Mouse (Mus musculus) mesoderm, embryonic 11.5 days (tissue): ENCODE measurements around the gene Zfp276.
A peak's percentile ranks its signal among the peaks of the same experiment; 100 is the strongest.
"Not testable (repeated sequence)": the region's sequence is repeated elsewhere in the genome, so short reads cannot be mapped to it uniquely, and the experiment has no call there.

Source experiments
- DNase-seq: peaks from one replicate; pipeline ENCODE4 v3.0.0-alpha.2; 2012; ENCODE audit warnings: low read depth, low spot score

The Zfp276 gene

GRCm38 (mm10) chr8:123244382-123244781 lies 9.6 kb upstream of the Zfp276 start:
- no peak for DNase-seq

DNA sequence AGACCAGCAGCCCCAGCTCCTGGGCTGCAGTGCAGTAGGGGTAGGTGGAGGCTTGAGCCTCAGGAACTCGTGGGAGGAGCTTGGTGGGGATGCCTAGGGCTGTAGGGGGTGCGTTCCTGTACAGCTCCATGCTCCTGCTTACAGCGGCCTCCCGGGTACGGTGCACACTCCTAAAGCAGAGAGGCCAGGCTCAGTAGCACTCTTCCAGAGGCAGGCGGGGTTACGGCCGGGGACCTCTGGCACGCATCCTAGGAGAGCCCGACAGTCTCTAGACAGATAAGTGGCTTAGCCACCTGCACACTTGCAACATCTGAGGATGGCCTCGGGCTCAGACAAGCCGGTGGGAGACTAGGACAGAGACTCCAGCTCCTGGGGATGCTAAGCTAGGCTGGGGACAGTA lies 8.5 kb upstream of the Zfp276 start:
- DNase-seq: no peak

- no peak for DNase-seq
Observed at GRCm38 (mm10) chr8:123247748-123248147, 6.2 kb upstream of the Zfp276 start.

GRCm38 (mm10) chr8:123248596-123248995 lies 5.4 kb upstream of the Zfp276 start:
- no peak for DNase-seq

DNA sequence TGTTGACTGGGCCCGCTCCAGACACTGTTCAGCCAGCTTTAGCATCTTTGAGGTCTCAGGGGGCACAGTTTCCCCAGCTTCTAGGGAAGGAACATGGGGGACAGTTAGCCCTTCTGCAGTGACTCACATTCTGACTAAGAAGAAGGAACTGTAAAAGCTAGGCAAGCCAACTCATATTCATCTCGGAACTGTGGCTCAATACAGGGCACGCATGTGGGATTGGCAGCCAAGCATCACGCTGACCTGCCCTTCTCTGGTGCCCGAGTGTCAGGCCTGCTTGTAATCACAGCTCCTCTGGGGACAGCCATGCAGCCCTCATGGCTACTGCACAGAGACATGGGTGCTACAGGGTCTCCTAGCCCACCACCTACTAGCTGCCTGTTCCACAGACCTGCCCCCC lies 3.1 kb upstream of the Zfp276 start:
- no peak for DNase-seq

DNA sequence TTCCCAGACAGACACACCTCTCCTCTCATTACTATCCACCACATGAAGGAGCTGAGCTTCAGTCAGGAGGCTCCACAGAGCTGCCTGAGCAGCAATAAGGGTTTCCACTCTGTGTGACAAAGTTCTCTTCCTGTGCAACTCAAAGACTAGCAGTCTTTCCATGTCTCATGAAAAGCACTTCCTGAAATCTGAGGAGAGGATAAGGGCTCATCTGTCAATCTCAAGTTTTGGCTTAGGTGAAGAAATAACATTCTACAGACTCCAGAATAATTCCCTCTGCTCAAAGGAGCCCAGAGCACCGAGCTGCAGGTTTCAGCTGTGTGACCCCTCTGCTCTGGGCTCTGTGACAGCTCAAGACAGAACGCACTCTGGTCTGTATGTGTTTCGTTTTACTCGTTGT lies 1.1 kb upstream of the Zfp276 start:
- no peak for DNase-seq

DNA sequence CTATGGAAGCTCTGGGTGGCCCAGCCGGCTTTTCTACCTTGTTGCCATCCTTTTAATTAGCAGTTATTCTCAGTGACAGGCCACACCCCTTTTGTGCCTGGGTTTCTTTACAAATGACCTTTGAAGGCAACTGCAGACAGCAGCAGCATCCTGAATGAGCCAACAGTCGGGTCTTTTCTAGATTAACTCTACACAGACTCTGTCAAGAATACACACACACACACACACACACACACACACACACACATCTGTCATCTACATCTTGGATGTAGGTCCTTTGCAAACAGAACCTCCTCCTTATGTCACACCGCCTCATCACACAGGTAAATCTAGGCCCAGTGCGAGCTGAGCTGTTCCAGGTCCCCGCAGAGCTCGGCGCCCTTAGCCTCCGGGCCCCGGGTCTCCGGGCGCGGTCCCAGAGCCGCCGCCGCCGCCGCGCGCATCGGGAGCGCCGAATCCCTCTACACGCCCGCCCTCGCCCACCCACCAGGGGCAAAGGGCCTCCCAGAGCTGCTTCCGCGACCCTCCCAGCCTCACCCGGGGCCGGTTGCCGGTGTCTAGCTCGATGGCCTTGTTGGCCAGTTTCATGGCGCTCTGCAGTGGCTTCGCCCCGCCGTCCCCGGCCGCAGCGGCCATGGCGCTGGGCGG lies 420 bp upstream of the Zfp276 start:
- no peak for DNase-seq

GRCm38 (mm10) chr8:123255170-123255569 lies 1.2 kb downstream of the Zfp276 start:
- DNase-seq: no peak

GRCm38 (mm10) chr8:123257114-123257513 lies 3.1 kb downstream of the Zfp276 start:
- DNase-seq: peak; percentile 24

DNA sequence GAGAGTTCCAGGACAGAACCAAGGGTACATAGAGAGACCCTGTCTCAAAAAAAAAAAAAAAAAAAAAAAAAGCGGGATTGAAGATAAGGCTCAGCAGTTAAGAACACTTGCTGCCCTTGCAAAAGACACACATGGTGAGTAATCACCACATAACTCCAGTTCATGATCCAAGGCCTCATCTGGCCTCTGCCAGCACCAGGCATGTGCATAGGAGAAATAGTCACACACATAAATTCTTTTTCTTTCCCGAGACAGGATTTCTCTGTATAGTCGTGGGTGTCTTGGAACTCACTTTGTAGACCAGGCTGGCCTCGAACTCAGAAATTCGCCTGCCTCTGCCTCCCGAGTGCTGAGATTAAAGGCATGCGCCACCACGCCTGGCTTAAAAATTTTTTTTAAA lies 3.6 kb downstream of the Zfp276 start:
- DNase-seq: not testable (repeated sequence)

- DNase-seq: peak; percentile 47
Observed at GRCm38 (mm10) chr8:123267926-123268656, 14.1 kb downstream of the Zfp276 start.

GRCm38 (mm10) chr8:123271147-123271546 lies 17.2 kb downstream of the Zfp276 start:
- DNase-seq: no peak

DNA sequence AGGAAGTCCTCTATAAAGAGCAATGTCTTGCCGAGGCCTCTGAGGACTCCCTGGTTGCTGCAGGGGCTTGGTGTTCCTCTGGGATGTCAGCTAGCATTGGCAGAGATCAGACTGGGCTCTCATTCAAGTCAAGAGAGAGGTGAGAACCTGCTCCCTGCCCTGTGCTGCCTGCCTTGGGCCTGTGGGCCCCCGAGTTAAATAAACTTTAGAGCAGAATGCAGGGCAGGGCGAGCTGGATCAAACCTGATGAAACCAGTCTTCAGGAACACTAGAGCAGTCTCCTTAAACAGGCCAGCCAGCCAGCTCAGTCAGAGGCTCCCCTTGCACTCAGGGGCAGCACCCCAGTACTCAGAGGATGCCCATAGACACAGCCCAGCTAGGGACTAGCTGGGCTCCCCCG lies 17.9 kb downstream of the Zfp276 start:
- no peak for DNase-seq

DNA sequence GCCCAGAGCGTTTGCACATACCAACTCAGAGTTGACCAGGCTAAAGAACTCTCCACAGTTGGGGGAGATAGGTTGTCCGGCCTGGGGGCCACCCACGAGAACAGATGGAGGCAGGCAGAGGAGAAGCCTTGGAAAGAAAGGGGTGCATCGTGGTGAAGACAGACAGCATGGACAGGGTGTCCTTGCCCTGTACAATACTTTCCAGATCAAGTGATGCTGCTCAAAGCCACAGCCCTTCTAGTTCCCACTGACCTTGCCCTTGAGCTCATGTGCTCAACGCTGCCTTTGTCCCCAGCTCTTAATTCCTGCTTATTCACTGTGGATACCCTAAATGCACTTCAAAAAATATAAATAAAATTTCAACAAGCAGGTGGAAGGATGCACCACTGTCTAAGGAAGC lies 20.5 kb downstream of the Zfp276 start:
- no peak for DNase-seq

DNA sequence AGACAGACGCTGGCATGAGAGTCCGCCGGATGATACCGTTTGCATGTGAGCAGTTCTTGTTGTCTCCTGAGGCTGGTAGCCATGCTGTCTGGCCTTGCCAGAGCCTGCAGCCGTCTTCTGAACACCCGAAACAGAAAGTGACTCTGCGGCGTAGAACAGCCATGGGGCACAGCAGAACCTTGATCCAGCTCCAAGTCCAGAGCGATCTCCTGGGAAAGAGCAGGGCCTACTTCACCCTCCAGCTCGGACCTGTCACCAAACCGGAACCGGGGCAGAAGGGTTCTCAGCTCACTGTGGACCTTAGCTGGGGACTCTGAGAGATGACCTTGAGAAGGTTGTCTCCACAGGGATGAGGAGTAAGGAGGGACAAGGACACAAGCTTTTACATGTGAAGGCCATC lies 21.1 kb downstream of the Zfp276 start:
- DNase-seq: no peak

GRCm38 (mm10) chr8:123278445-123278844 lies 24.4 kb downstream of the Zfp276 start:
- no peak for DNase-seq

DNA sequence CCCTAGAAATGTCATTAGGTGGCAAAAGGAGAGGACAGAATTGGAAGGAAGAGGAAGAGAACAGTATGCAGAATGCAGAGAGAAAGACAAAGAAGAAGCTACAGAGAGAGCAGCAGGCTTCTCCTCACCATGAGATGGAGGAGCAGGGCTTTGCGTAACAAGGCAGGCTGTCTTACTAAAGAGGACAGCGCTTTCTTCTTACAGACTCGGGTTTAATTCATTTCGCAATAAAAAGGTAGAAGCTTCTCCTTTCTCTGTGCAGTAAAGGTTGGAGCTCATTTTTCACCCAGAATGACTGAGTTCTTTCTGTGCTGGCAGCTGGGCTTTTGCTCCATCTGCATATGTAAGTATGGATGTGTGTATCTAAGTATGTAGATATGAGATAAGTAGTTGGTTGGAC lies 25.8 kb downstream of the Zfp276 start:
- no peak for DNase-seq

- DNase-seq: no peak
Observed at GRCm38 (mm10) chr8:123280302-123281094, 26.5 kb downstream of the Zfp276 start.

GRCm38 (mm10) chr8:123282994-123283393 lies 29.0 kb downstream of the Zfp276 start:
- not testable (repeated sequence) for DNase-seq

GRCm38 (mm10) chr8:123283991-123284390 lies 30.0 kb downstream of the Zfp276 start:
- DNase-seq: no peak

DNA sequence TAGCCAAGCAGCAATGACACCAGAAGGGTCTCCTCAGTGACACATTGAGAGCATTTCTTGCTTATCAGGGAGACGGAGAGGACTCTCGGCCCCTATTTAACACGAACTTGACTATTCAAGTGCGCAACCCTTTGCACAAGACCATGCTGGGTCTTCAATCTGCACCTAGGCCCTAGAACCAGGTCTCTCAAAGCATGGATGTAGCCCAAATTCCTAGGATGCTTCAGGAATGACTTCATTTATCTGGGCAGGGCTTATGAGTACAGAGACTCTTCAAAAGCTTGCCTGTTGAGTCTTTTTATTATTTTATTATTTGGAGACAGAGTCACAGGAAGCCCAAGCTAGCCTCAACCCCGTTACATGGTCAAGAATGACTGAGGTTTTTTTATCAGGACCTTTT lies 30.5 kb downstream of the Zfp276 start:
- DNase-seq: no peak

DNA sequence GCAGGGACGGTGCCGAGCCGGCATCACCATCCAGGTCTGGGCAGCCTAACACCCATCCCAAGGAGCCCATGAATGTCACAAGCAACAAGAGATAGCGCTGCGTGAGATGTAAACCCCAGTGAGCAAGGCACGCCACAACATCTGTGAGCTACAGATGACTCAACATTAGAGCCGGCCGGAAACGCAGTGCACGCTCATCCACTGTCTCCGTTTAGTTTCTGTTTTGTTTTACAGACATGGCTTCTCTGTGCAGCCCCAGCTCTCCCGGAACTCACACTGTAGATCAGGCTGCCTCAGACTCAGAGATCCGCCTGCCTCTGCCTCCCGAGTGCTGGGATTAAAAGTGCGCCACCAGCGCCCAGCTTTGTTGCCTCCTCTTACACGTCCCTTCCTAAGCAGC lies 33.4 kb downstream of the Zfp276 start:
- no peak for DNase-seq

DNA sequence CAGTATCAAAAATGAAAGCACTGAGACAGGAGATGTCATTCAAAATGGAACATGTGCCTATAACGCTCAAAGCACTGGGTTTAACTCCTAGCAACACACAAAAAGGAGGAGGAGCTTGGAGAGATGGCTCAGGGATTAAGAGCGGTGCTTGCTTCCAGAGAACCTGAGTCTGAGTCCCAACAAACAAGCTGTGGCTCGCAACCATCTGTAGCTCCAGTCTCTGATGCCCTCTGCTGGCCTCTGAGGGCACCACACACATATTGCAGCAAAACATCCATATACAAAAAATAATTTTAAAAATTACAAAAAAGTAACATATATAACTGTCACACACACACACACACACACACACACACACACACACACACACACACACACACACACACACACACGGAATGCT lies 36.2 kb downstream of the Zfp276 start:
- peak; percentile 25 for DNase-seq
